Mouse (Mus musculus) erythroblast, embryonic 14.5 days (primary cell): ENCODE data around the gene Polr2e.

Experiments used
- GATA1 ChIP-seq: IDR thresholded peaks from 2 replicates; pipeline ENCODE4 v1.6.1; 2012; ENCODE audit warnings: low read length, inconsistent platforms, mixed read lengths
- TAL1 ChIP-seq: IDR thresholded peaks from 3 replicates; pipeline ENCODE4 v1.6.1; 2012; ENCODE audit warnings: low read length, inconsistent platforms, mixed read lengths

- TF ChIP-seq GATA1 (no peak), TAL1 (no peak)
These were observed 7.5 kb upstream of the Polr2e start, which contains the start of gene Gpx4 for GRCm38 (mm10) chr10:80047041-80047565.
